28 mouse cellular contexts compared by ENCODE assay signal in the genomic region with DNA sequence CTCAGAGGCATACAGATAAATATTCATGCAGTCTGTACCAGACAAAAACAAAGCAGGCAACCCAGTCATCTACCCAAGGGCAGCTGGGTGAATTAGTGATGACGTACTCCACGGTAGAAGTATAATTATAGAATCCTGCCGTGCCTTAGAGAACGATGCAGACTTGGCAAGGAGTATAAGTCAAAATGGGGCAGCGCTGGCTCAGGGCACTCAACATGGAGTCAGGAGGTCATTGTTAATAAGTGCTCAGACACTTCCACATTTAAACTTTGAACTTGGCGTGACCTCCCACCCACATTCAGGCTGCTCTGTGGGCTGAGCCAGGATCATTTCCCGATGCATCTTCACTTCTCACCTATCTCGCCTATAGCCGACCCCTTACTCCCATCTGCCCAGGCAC. TPM values are rescaled to one million over a fixed set of nuclear protein-coding genes. Genes with fewer than 3 reads are reported as not detected.
A peak's percentile ranks its signal among the peaks of the same experiment; 100 is the strongest.
DNase-seq lines count a peak whose midpoint lies in the region; ATAC-seq and TF ChIP-seq lines count a peak whose summit lies in the region.
"Had no signal": no experiment of that assay in that cellular context is flagged by ENCODE, and none has a peak within 500 bp of the region (broad histone marks: within the 10 kb centered on the region; RNA-seq: fewer than 3 reads in every experiment).

No protein-coding gene starts in this region.

- H3K27ac ChIP-seq in heart, embryonic 16.5 days (ENCODE audit: low read length), result no peak overlapping the region
- H3K27ac ChIP-seq in kidney, adult 2 months (ENCODE audit: insufficient read depth, low read depth, low read length), result no peak overlapping the region
- H3K27ac ChIP-seq: embryonic facial prominence, embryonic 15.5 days; forebrain, embryonic 10.5 days; heart, embryonic 13.5 days; hindbrain, embryonic 10.5 days; hindbrain, embryonic 14.5 days; intestine, embryonic 15.5 days had no signal

- DNase-seq in heart, adult 11 months, result peak; percentile 89
- DNase-seq in heart, postnatal 25 days (ENCODE audit: low spot score), result no peak
- DNase-seq in heart, adult 8-10 months (ENCODE audit: low spot score), result no peak
- peak; percentile 63 for DNase-seq in kidney, adult 2 months
- DNase-seq in kidney, postnatal 14 days, result no peak
- DNase-seq: adrenal gland, postnatal 10 days; cerebellum, adult 11 months; cerebellum, adult 8-10 months; cerebellum, postnatal 14 days; embryo, embryonic 11 days; gastrocnemius, postnatal 10 days had no signal

- intact Hi-C loops in heart, postnatal 25 days (cut with DNase I), result loop anchor here (2.0 kb wide), 1 partner anchor 27 kb away; no protein-coding TSS in a partner anchor

- H3K4me1 ChIP-seq in heart, embryonic 16.5 days (ENCODE audit: control insufficient read depth, insufficient read depth, low read length), result no peaks in the 10 kb centered on the region; the same call in 1 of the 2 replicates
- H3K4me1 ChIP-seq in kidney, adult 2 months (ENCODE audit: control insufficient read depth, insufficient read depth, low read length), result no peaks in the 10 kb centered on the region
- H3K4me1 ChIP-seq: hindbrain, embryonic 10.5 days had no signal

- H3K4me2 ChIP-seq in heart, embryonic 16.5 days (ENCODE audit: low read depth, low read length), result no peak overlapping the region
- H3K4me2 ChIP-seq: embryonic facial prominence, embryonic 15.5 days; heart, embryonic 13.5 days; hindbrain, embryonic 14.5 days; intestine, embryonic 15.5 days had no signal

- WGBS in heart, embryonic 16.5 days, result 47% methylated on average over 9 of the region's 9 CpGs
- 43% methylated on average over 9 of the region's 9 CpGs for whole genome bisulfite sequencing in kidney, adult 2 months

- no peak for TF ChIP-seq CTCF in kidney, adult 2 months (conservative IDR thresholded peaks at IDR 0.05; ENCODE audit: insufficient read depth, insufficient read length, low read depth, low read length)

- H3K9ac ChIP-seq in heart, embryonic 16.5 days (ENCODE audit: low read length), result no peak overlapping the region
- H3K9ac ChIP-seq: embryonic facial prominence, embryonic 15.5 days; heart, embryonic 13.5 days; hindbrain, embryonic 14.5 days; intestine, embryonic 15.5 days had no signal

- H3K27me3 ChIP-seq in heart, embryonic 16.5 days (ENCODE audit: control insufficient read depth, insufficient read depth, low read length), result no peaks in the 10 kb centered on the region
- H3K27me3 ChIP-seq in kidney, adult 2 months (replicated peaks; ENCODE audit: control insufficient read depth, insufficient read depth, low read length), result no peaks in the 10 kb centered on the region
- H3K27me3 ChIP-seq: embryonic facial prominence, embryonic 15.5 days; intestine, embryonic 15.5 days had no signal

- H3K9me3 ChIP-seq in heart, embryonic 16.5 days (replicated peaks; ENCODE audit: control insufficient read depth, low read length), result no peaks in the 10 kb centered on the region
- H3K9me3 ChIP-seq: embryonic facial prominence, embryonic 15.5 days; forebrain, embryonic 10.5 days; heart, embryonic 13.5 days; hindbrain, embryonic 10.5 days; intestine, embryonic 15.5 days had no signal

- no peak overlapping the region for H3K4me3 ChIP-seq in heart, embryonic 16.5 days (ENCODE audit: low read length)
- H3K4me3 ChIP-seq in kidney, adult 2 months (ENCODE audit: insufficient read depth, low read depth, low read length), result no peak overlapping the region
- H3K4me3 ChIP-seq: embryonic facial prominence, embryonic 15.5 days; erythroblast, embryonic 14.5 days; forebrain, embryonic 10.5 days; heart, embryonic 13.5 days; hindbrain, embryonic 10.5 days; intestine, embryonic 15.5 days had no signal

- ATAC-seq in heart, embryonic 16.5 days (replicated peaks; ENCODE audit: extremely low read depth, insufficient read depth, low FRiP score), result peak; percentile 28; the same call in 1 of the 2 replicates
- ATAC-seq: forebrain, embryonic 16.5 days had no signal

- no peak for TF ChIP-seq POLR2A in kidney, adult 2 months (IDR thresholded peaks at IDR 0.05; ENCODE audit: low read depth, low read length)

- no peaks in the 10 kb centered on the region for H3K36me3 ChIP-seq in heart, embryonic 16.5 days (ENCODE audit: control insufficient read depth, insufficient read depth)
- no peaks in the 10 kb centered on the region for H3K36me3 ChIP-seq in kidney, adult 2 months (ENCODE audit: control insufficient read depth, insufficient read depth, low read length)
- H3K36me3 ChIP-seq: embryonic facial prominence, embryonic 15.5 days; forebrain, embryonic 10.5 days; heart, embryonic 13.5 days; hindbrain, embryonic 10.5 days; intestine, embryonic 15.5 days had no signal

RNA-seq across cellular contexts. Expression of a gene that starts 17.2 kb away (rescaled TPM):
- 1 to 10 TPM; 7.3 to 7.9 TPM for total RNA-seq in heart, postnatal 25 days (2021)
- 13.1 and 15.0 TPM in 2 replicates for polyA plus RNA-seq in heart, embryonic 16.5 days (2015; fragmentation: Nextera tagmentation; extraction: Ambion mirVana)
- 1 to 10 TPM; 5.7 to 6.4 (median 6.2) TPM for total RNA-seq in heart, adult 8-10 months (2022)
- 6.3 and 7.2 TPM in 2 replicates for polyA plus RNA-seq in kidney, adult 2 months (2012; rRNA removed)

RNA-seq across cellular contexts. Expression of a gene that starts 25.0 kb away (rescaled TPM):
- 10 to 100 TPM; 23.7 to 31.8 TPM for total RNA-seq in heart, postnatal 25 days (2021)
- polyA plus RNA-seq in heart, embryonic 16.5 days (2015; fragmentation: Nextera tagmentation; extraction: Ambion mirVana), result 20.1 and 23.0 TPM in 2 replicates
- total RNA-seq in heart, adult 8-10 months (2022), result 10 to 100 TPM; 20.6 to 33.5 (median 24.9) TPM
- 97.0 and 104 TPM in 2 replicates for polyA plus RNA-seq in kidney, adult 2 months (2012; rRNA removed)

RNA-seq across cellular contexts. Expression of a gene that starts 42.0 kb away (rescaled TPM):
- total RNA-seq in heart, postnatal 25 days (2021), result not detected
- not detected in 2 replicates for polyA plus RNA-seq in heart, embryonic 16.5 days (2015; fragmentation: Nextera tagmentation; extraction: Ambion mirVana)
- total RNA-seq in heart, adult 8-10 months (2022), result not detected
- 0.46 TPM in 1 of 2 replicates, not detected in the other for polyA plus RNA-seq in kidney, adult 2 months (2012; rRNA removed)
- total RNA-seq: adrenal gland, postnatal 10 days; adrenal gland, postnatal 4 days; common myeloid progenitor, adult 5-6 weeks; gastrocnemius, postnatal 10 days; gastrocnemius, postnatal 4 days; MEL had no signal
- polyA plus RNA-seq: brain, embryonic 14.5 days; C2C12; embryonic facial prominence, embryonic 11.5 days; embryonic facial prominence, embryonic 15.5 days; erythroblast, embryonic 14.5 days; forebrain, embryonic 10.5 days; forebrain, embryonic 16.5 days; frontal cortex, adult 2 months; heart, embryonic 13.5 days; hindbrain, embryonic 10.5 days; hindbrain, embryonic 14.5 days; intestine, embryonic 15.5 days had no signal

Comparison
In these comparisons a context has a peak if more than half of its experiments do, and no peak if none do; other contexts are left out.
1. DNase-seq: peak in heart, adult 11 months (single experiment) and kidney, adult 2 months (single experiment); none in heart, postnatal 25 days (single experiment), heart, adult 8-10 months (single experiment) and kidney, postnatal 14 days (single experiment).